Mouse (Mus musculus): Measurements from ENCODE around the gene Epb41.
A peak's percentile ranks its signal among the peaks of the same experiment; 100 is the strongest.

Gene Epb41

GRCm38 (mm10) chr4:132074933-132075769, at the start of gene Epb41:
Gene Epb41, minus strand, starts transcription at chr4:132075321.
- DNase-seq (ENCODE audit: low spot score), result peak; percentile 99

GRCm38 (mm10) chr4:132123166-132123565, 48.0 kb upstream of the Epb41 start:
- no peak for DNase-seq (ENCODE audit: low spot score)

- no peak for DNase-seq (ENCODE audit: low spot score)
These were observed 46.6 kb upstream of the Epb41 start for GRCm38 (mm10) chr4:132121674-132122073.

GRCm38 (mm10) chr4:132119566-132119965, 44.4 kb upstream of the Epb41 start:
- DNase-seq (ENCODE audit: low spot score), result no peak

- no peak for DNase-seq (ENCODE audit: low spot score)
These were observed 41.2 kb upstream of the Epb41 start for GRCm38 (mm10) chr4:132116315-132116714.

- DNase-seq (ENCODE audit: low spot score), result no peak
These were observed 38.4 kb upstream of the Epb41 start for GRCm38 (mm10) chr4:132113411-132114095.

GRCm38 (mm10) chr4:132111227-132111626, 36.1 kb upstream of the Epb41 start:
- DNase-seq (ENCODE audit: low spot score), result no peak

GRCm38 (mm10) chr4:132108221-132108620, 33.1 kb upstream of the Epb41 start:
- DNase-seq (ENCODE audit: low spot score), result no peak

GRCm38 (mm10) chr4:132101152-132101551, 26.0 kb upstream of the Epb41 start:
- DNase-seq (ENCODE audit: low spot score), result no peak

- no peak for DNase-seq (ENCODE audit: low spot score)
These were observed 24.4 kb upstream of the Epb41 start for GRCm38 (mm10) chr4:132099548-132099947.

- DNase-seq (ENCODE audit: low spot score), result no peak
These were observed 19.9 kb upstream of the Epb41 start for GRCm38 (mm10) chr4:132095043-132095442.

GRCm38 (mm10) chr4:132093928-132094327, 18.8 kb upstream of the Epb41 start:
- no peak for DNase-seq (ENCODE audit: low spot score)

- no peak for DNase-seq (ENCODE audit: low spot score)
These were observed 18.0 kb upstream of the Epb41 start for GRCm38 (mm10) chr4:132093136-132093535.

GRCm38 (mm10) chr4:132088921-132089320, 13.8 kb upstream of the Epb41 start:
- DNase-seq (ENCODE audit: low spot score), result peak; percentile 55

- no peak for DNase-seq (ENCODE audit: low spot score)
These were observed 10.0 kb upstream of the Epb41 start for GRCm38 (mm10) chr4:132085114-132085513.

- DNase-seq (ENCODE audit: low spot score), result no peak
These were observed 5.4 kb upstream of the Epb41 start for GRCm38 (mm10) chr4:132080492-132080983.

GRCm38 (mm10) chr4:132079555-132080275, 4.6 kb upstream of the Epb41 start:
- DNase-seq (ENCODE audit: low spot score), result peak; percentile 73

GRCm38 (mm10) chr4:132078296-132078714, 3.2 kb upstream of the Epb41 start:
- peak; percentile 61 for DNase-seq (ENCODE audit: low spot score)

GRCm38 (mm10) chr4:132077445-132077844, 2.3 kb upstream of the Epb41 start:
- DNase-seq (ENCODE audit: low spot score), result no peak

- DNase-seq (ENCODE audit: low spot score), result peak; percentile 71
These were observed 1.6 kb upstream of the Epb41 start for GRCm38 (mm10) chr4:132076480-132077405.

GRCm38 (mm10) chr4:132075796-132076195, 675 bp upstream of the Epb41 start:
- no peak for DNase-seq (ENCODE audit: low spot score)
